Mouse (Mus musculus): ENCODE results near the gene Gm7356.
"Not testable (repeated sequence)": the region's sequence is repeated elsewhere in the genome, so short reads cannot be mapped to it uniquely, and the experiment has no call there.

Gm7356 gene

GRCm38 (mm10) chr17:14003604-14004003 lies at the start of gene Gm7356:
Gm7356 (minus strand) TSS chr17:14003704.
- DNase-seq (ENCODE audit: low spot score in 2 of 2), result not testable (repeated sequence)

GRCm38 (mm10) chr17:14041880-14042279 lies 38.4 kb upstream of the Gm7356 start:
- not testable (repeated sequence) for DNase-seq (ENCODE audit: low spot score in 2 of 2)

- not testable (repeated sequence) for DNase-seq (ENCODE audit: low spot score in 2 of 2)
Observed at GRCm38 (mm10) chr17:14037012-14037411, 33.5 kb upstream of the Gm7356 start.

GRCm38 (mm10) chr17:14036113-14036512 lies 32.6 kb upstream of the Gm7356 start:
- DNase-seq (ENCODE audit: low spot score in 2 of 2), result not testable (repeated sequence)

- DNase-seq (ENCODE audit: low spot score in 2 of 2), result not testable (repeated sequence)
Observed at GRCm38 (mm10) chr17:13993425-13993824, 10.1 kb downstream of the Gm7356 start.

- DNase-seq (ENCODE audit: low spot score in 2 of 2), result no peak
Observed at GRCm38 (mm10) chr17:13987690-13988089, 15.8 kb downstream of the Gm7356 start.

GRCm38 (mm10) chr17:13970796-13971195 lies 32.7 kb downstream of the Gm7356 start:
- not testable (repeated sequence) for DNase-seq (ENCODE audit: low spot score in 2 of 2)

GRCm38 (mm10) chr17:13969917-13970316 lies 33.6 kb downstream of the Gm7356 start:
- DNase-seq (ENCODE audit: low spot score in 2 of 2), result not testable (repeated sequence)

GRCm38 (mm10) chr17:13965048-13965447 lies 38.5 kb downstream of the Gm7356 start:
- DNase-seq (ENCODE audit: low spot score in 2 of 2), result not testable (repeated sequence)

GRCm38 (mm10) chr17:13962245-13962644 lies 41.3 kb downstream of the Gm7356 start:
- DNase-seq (ENCODE audit: low spot score in 2 of 2), result not testable (repeated sequence)

- not testable (repeated sequence) for DNase-seq (ENCODE audit: low spot score in 2 of 2)
Observed at GRCm38 (mm10) chr17:13958129-13958528, 45.4 kb downstream of the Gm7356 start.

- not testable (repeated sequence) for DNase-seq (ENCODE audit: low spot score in 2 of 2)
Observed at GRCm38 (mm10) chr17:13951570-13951969, 51.9 kb downstream of the Gm7356 start.
